Mouse (Mus musculus) lung, postnatal 0 days (tissue): ENCODE results near the gene Fam166a.

ENCODE experiments used
- CTCF ChIP-seq: IDR thresholded peaks from 2 replicates; pipeline ENCODE4 v1.5.1; 2016; ENCODE audit warnings: antibody characterized with exemption, mild to moderate bottlenecking
- EP300 ChIP-seq: IDR thresholded peaks from 2 replicates; pipeline ENCODE4 v1.6.1; 2016; ENCODE audit warnings: antibody characterized with exemption, mild to moderate bottlenecking, control low read depth

- TF ChIP-seq EP300, result no peak
- no peak for TF ChIP-seq CTCF
Observed at GRCm38 (mm10) chr2:25234050-25234449, 15.5 kb downstream of the Fam166a start, which contains the start of gene Slc34a3.
